Mouse (Mus musculus) midbrain, embryonic 11.5 days (tissue): ENCODE data around the gene Tom1l1. TPM values are rescaled to one million over a fixed set of nuclear protein-coding genes. Genes with fewer than 3 reads are reported as not detected.

Experiments
- ATAC-seq: fragments of 200-750 bp; cut with Nextera tagmentation; 2 replicates; pipeline ENCODE4 v1.8.0; 2017; ENCODE audit warnings: moderate TSS enrichment, moderate library complexity; ENCODE audit not compliant: low FRiP score
- DNase-seq: peaks from one replicate; pipeline ENCODE4 v3.0.0; 2015; ENCODE audit warnings: low spot score; ENCODE audit errors: missing footprints
- H3K27ac ChIP-seq: fragments of 300-500 bp; sonication (generic); 2 replicates; pipeline ENCODE4 v1.5.1; 2014; ENCODE audit warnings: low read depth, low read length
- H3K27me3 ChIP-seq: fragments of 300-500 bp; sonication (generic); 2 replicates; pipeline ENCODE4 v1.6.1; 2014; ENCODE audit warnings: mild to moderate bottlenecking, low read length, moderate library complexity, mixed read lengths; ENCODE audit not compliant: control insufficient read depth, insufficient read depth
- H3K36me3 ChIP-seq: fragments of 300-500 bp; sonication (generic); 2 replicates; pipeline ENCODE4 v1.6.1; 2014; ENCODE audit warnings: mild to moderate bottlenecking, low read length, moderate library complexity, mixed read lengths; ENCODE audit not compliant: control insufficient read depth, insufficient read depth
- H3K4me1 ChIP-seq: fragments of 300-500 bp; sonication (generic); 2 replicates; pipeline ENCODE4 v1.6.1; 2014; ENCODE audit warnings: low read length; ENCODE audit not compliant: control insufficient read depth, insufficient read depth
- H3K4me2 ChIP-seq: fragments of 300-500 bp; sonication (generic); 2 replicates; pipeline ENCODE4 v1.6.1; 2014; ENCODE audit warnings: mild to moderate bottlenecking, moderate library complexity
- H3K4me3 ChIP-seq: fragments of 300-500 bp; sonication (generic); 2 replicates; pipeline ENCODE4 v1.5.1; 2014; ENCODE audit warnings: low read depth, low read length
- H3K9ac ChIP-seq: fragments of 300-500 bp; sonication (generic); 2 replicates; pipeline ENCODE4 v1.6.1; 2014; ENCODE audit warnings: low read length
- H3K9me3 ChIP-seq: fragments of 300-500 bp; sonication (generic); 2 replicates; pipeline ENCODE4 v1.6.1; 2016; ENCODE audit warnings: low read length; ENCODE audit not compliant: control insufficient read depth
- WGBS: fragments of 180-500 bp; shearing (Covaris S2); extraction: QIAGEN DNeasy Blood & Tissue Kit; methylation state at CpG from one replicate; pipeline ENCODE4 v1.1.7; 2014; 5-methylcytosine and 5-hydroxymethylcytosine counted together
- polyA plus RNA-seq: library from polyadenylated mRNA; unstranded; fragments of >200 nt; fragmentation: Nextera tagmentation; extraction: Ambion mirVana; gene quantifications from 2 replicates; pipeline ENCODE4 v1.2.1, GENCODE M21; 2014

Gene Tom1l1
- polyA plus RNA-seq, 1 experiment from 2014 or later, result 18.7 TPM

DNA sequence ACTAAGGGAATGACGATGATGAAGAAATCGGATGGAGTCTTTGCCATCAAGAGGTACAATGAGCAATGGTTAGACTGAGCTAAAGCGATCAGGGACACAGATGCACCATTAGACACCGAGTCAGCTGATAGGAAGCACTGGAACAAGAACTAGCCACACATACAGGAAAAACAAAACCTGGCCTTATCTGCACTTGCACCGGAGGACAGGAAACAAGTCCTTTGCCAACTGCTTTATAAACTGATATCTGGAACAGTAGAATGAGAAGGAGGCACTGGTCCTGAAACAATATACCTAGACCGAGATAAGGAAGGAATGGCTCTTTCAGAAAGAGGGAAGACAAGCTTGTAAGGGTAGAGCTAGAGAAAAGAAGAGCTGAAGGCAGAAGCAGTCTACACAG, 73.4 kb downstream of the Tom1l1 start:
- no peaks in the 10 kb centered on the region for H3K27me3 ChIP-seq
- no peak overlapping the region for H3K27ac ChIP-seq
- 94% methylated on average over 6 of the region's 6 CpGs for WGBS
- no peak overlapping the region for H3K4me3 ChIP-seq
- H3K9ac ChIP-seq, result no peak overlapping the region
- no peaks in the 10 kb centered on the region for H3K36me3 ChIP-seq
- ATAC-seq (no peak), DNase-seq (peak; percentile 68)
- no peaks in the 10 kb centered on the region for H3K4me1 ChIP-seq
- H3K9me3 ChIP-seq, result no peaks in the 10 kb centered on the region
- no peak overlapping the region for H3K4me2 ChIP-seq

- H3K9ac ChIP-seq, result no peak overlapping the region
- H3K4me2 ChIP-seq, result no peak overlapping the region
- H3K4me1 ChIP-seq, result no peaks in the 10 kb centered on the region
- H3K36me3 ChIP-seq, result no peaks in the 10 kb centered on the region
- no peaks in the 10 kb centered on the region for H3K9me3 ChIP-seq
- no peaks in the 10 kb centered on the region for H3K27me3 ChIP-seq
- no peak overlapping the region for H3K4me3 ChIP-seq
- ATAC-seq (no peak), DNase-seq (peak; percentile 61)
- no peak overlapping the region for H3K27ac ChIP-seq
These were observed 76.0 kb downstream of the Tom1l1 start for GRCm38 (mm10) chr11:90612118-90612517.

DNA sequence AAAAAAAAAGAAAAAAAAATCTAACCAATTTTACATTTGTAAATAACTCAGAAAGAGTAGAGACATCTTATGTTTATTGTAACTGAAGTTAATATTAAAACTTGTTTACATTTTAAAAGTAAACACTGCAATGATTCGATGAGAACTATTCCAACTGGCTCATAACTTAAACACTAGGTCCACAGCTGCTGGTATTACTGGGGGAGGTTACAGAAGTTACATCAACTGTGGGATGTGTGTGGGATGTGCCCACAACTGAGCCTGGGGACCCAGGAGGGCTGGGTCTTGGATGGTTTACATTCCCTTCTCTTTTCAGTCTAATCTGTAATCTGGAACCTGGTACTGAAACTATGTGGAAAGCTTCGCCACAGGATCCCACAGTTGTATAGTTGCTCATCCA, 85.1 kb downstream of the Tom1l1 start:
- Histone ChIP-seq H3K9ac (no peak overlapping the region), H3K27me3 (no peaks in the 10 kb centered on the region), H3K9me3 (no peaks in the 10 kb centered on the region), H3K36me3 (peaks cover 5% of the 10 kb centered on the region; the same call in 1 of the 2 replicates), H3K4me3 (no peak overlapping the region), H3K27ac (no peak overlapping the region), H3K4me1 (no peaks in the 10 kb centered on the region), H3K4me2 (no peak overlapping the region)
- WGBS, result 97% methylated on average over 2 of the region's 2 CpGs
- no peak for ATAC-seq
- DNase-seq, result no peak

DNA sequence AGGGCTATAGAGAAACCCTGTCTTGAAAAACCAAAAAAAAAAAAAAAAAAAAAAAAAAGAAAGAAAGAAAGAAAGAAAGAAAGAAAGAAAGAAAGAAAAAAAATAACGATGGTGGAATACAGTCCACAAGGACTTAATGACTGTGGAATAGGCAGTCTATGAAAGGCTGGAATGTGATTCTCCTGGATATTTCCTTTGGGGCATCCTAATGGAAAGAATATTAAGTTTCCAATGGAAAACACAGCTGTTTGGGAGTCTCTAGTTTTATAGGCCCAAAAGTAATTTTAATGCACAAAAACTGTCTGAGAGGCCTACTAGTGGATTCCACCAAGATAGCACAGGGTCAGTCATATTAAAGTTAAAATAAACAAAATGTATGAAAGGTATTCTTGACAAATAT, 92.3 kb downstream of the Tom1l1 start:
- H3K4me3 ChIP-seq, result no peak overlapping the region
- no peak overlapping the region for H3K27ac ChIP-seq
- no peak overlapping the region for H3K4me2 ChIP-seq
- 97% methylated on average over 1 of the region's 1 CpGs for WGBS
- no peaks in the 10 kb centered on the region for H3K9me3 ChIP-seq
- H3K4me1 ChIP-seq, result no peaks in the 10 kb centered on the region
- ATAC-seq (no peak), DNase-seq (peak; percentile 53)
- no peak overlapping the region for H3K9ac ChIP-seq
- no peaks in the 10 kb centered on the region for H3K27me3 ChIP-seq
- peaks cover 7% of the 10 kb centered on the region; the same call in 1 of the 2 replicates for H3K36me3 ChIP-seq

Other genes with a start within 250 kb of the Tom1l1 start
- gene Stxbp4, start 50.3 kb downstream of the Tom1l1 start, polyA plus RNA-seq, result 36.5 and 41.8 TPM in 2 replicates
- gene Cox11, start 50.2 kb downstream of the Tom1l1 start, polyA plus RNA-seq, result 24.6 and 26.4 TPM in 2 replicates